Mouse (Mus musculus) forebrain, postnatal 0 days (tissue): ENCODE results near the gene Zc3hav1. TPM values are rescaled to one million over a fixed set of nuclear protein-coding genes. Genes with fewer than 3 reads are reported as not detected.
"Not testable (repeated sequence)": the region's sequence is repeated elsewhere in the genome, so short reads cannot be mapped to it uniquely, and the experiment has no call there.

Experiments used
- ATAC-seq: fragments of 200-750 bp; cut with Nextera tagmentation; 2 replicates; pipeline ENCODE4 v1.8.0; 2017; ENCODE audit warnings: mild to moderate bottlenecking, moderate library complexity
- DNase-seq: peaks from one replicate; pipeline ENCODE4 v3.0.0-alpha.2; 2015
- H3K27ac ChIP-seq: fragments of 300-500 bp; sonication (generic); 2 replicates; pipeline ENCODE4 v1.5.1; 2014; ENCODE audit warnings: low read depth, mild to moderate bottlenecking, antibody characterized with exemption, low read length, moderate library complexity, mixed read lengths
- H3K27me3 ChIP-seq: fragments of 300-500 bp; sonication (generic); 2 replicates; pipeline ENCODE4 v1.6.1; 2014; ENCODE audit warnings: mild to moderate bottlenecking, low read length, mixed read lengths; ENCODE audit not compliant: insufficient read depth
- H3K36me3 ChIP-seq: fragments of 300-500 bp; sonication (generic); 2 replicates; pipeline ENCODE4 v1.6.1; 2014; ENCODE audit warnings: mild to moderate bottlenecking, moderate library complexity; ENCODE audit not compliant: insufficient read depth
- H3K4me1 ChIP-seq: fragments of 300-500 bp; sonication (generic); 2 replicates; pipeline ENCODE4 v1.6.1; 2014; ENCODE audit warnings: antibody characterized with exemption; ENCODE audit not compliant: insufficient read depth
- H3K4me2 ChIP-seq: fragments of 300-500 bp; sonication (generic); 2 replicates; pipeline ENCODE4 v1.6.1; 2014; ENCODE audit warnings: low read depth, mild to moderate bottlenecking, moderate library complexity
- H3K4me3 ChIP-seq: fragments of 300-500 bp; sonication (generic); 2 replicates; pipeline ENCODE4 v1.5.1; 2014; ENCODE audit warnings: low read depth, low read length, mixed read lengths
- H3K9ac ChIP-seq: fragments of 300-500 bp; sonication (generic); 2 replicates; pipeline ENCODE4 v1.6.1; 2014; ENCODE audit warnings: mild to moderate bottlenecking
- H3K9me3 ChIP-seq: fragments of 300-500 bp; sonication (generic); 2 replicates; pipeline ENCODE4 v1.6.1; 2016; ENCODE audit warnings: low read length
- CTCF ChIP-seq: sonication (generic); IDR thresholded peaks from 2 replicates; pipeline ENCODE4 v1.5.1; 2016; ENCODE audit warnings: antibody characterized with exemption, control low read depth, low read depth
- WGBS: fragments of 180-500 bp; shearing (Covaris S2); extraction: QIAGEN DNeasy Blood & Tissue Kit; methylation state at CpG from one replicate; pipeline ENCODE4 v1.1.7; 2014; 5-methylcytosine and 5-hydroxymethylcytosine counted together
- polyA plus RNA-seq: library from polyadenylated mRNA; unstranded; fragments of >200 nt; fragmentation: Nextera tagmentation; extraction: Ambion mirVana; gene quantifications from 2 replicates; pipeline ENCODE4 v1.2.1, GENCODE M21; 2015
- total RNA-seq: library from RNA; depleted of rRNA; stranded (reverse); fragments of >200 nt; gene quantifications from 2 replicates; pipeline ENCODE4 v1.2.3, GENCODE M21; 2014

Zc3hav1 gene
- total and polyA plus RNA-seq, 2 experiments from 2014 or later: 2.0 to 5.7 TPM

GRCm38 (mm10) chr6:38364121-38364520, 9.7 kb upstream of the Zc3hav1 start:
- DNase-seq: no peak

GRCm38 (mm10) chr6:38363370-38363769, 9.0 kb upstream of the Zc3hav1 start:
- Histone ChIP-seq H3K9ac (no peak overlapping the region), H3K9me3 (no peaks in the 10 kb centered on the region), H3K4me1 (no peaks in the 10 kb centered on the region), H3K4me2 (no peak overlapping the region), H3K27ac (no peak overlapping the region), H3K27me3 (no peaks in the 10 kb centered on the region), H3K4me3 (no peak overlapping the region), H3K36me3 (no peaks in the 10 kb centered on the region)
- ATAC-seq: no peak
- TF ChIP-seq CTCF: no peak
- no peak for DNase-seq
- WGBS: 69% methylated on average over 4 of the region's 4 CpGs

More at GRCm38 (mm10) chr6:38364121-38364520, 9.7 kb upstream of the Zc3hav1 start:
- Histone ChIP-seq H3K4me1 (no peaks in the 10 kb centered on the region), H3K4me3 (no peak overlapping the region), H3K36me3 (no peaks in the 10 kb centered on the region), H3K4me2 (no peak overlapping the region), H3K9me3 (no peaks in the 10 kb centered on the region), H3K27me3 (no peaks in the 10 kb centered on the region), H3K9ac (no peak overlapping the region), H3K27ac (no peak overlapping the region)
- no peak for TF ChIP-seq CTCF
- no peak for ATAC-seq

- no peak for ATAC-seq
- Histone ChIP-seq H3K9me3 (no peaks in the 10 kb centered on the region), H3K4me1 (no peaks in the 10 kb centered on the region), H3K27me3 (0 out of 2 replicates have a peak, but pooled peaks cover 6% of the 10 kb centered on the region), H3K36me3 (no peaks in the 10 kb centered on the region), H3K4me2 (no peak overlapping the region), H3K4me3 (no peak overlapping the region), H3K9ac (no peak overlapping the region), H3K27ac (no peak overlapping the region)
- 54% methylated on average over 1 of the region's 1 CpGs for WGBS
- no peak for TF ChIP-seq CTCF
- DNase-seq: no peak
Measured at GRCm38 (mm10) chr6:38361937-38362336, 7.5 kb upstream of the Zc3hav1 start.

GRCm38 (mm10) chr6:38361065-38361464, 6.7 kb upstream of the Zc3hav1 start:
- WGBS: 90% methylated on average over 4 of the region's 4 CpGs
- DNase-seq: no peak
- Histone ChIP-seq H3K4me3 (no peak overlapping the region), H3K4me2 (no peak overlapping the region), H3K4me1 (no peaks in the 10 kb centered on the region), H3K27ac (no peak overlapping the region), H3K36me3 (no peaks in the 10 kb centered on the region), H3K9me3 (no peaks in the 10 kb centered on the region), H3K9ac (no peak overlapping the region), H3K27me3 (peaks cover 15% of the 10 kb centered on the region; the same call in 1 of the 2 replicates)
- no peak for TF ChIP-seq CTCF
- ATAC-seq: no peak

GRCm38 (mm10) chr6:38359736-38360499, 5.5 kb upstream of the Zc3hav1 start:
- no peak overlapping the region for H3K27ac ChIP-seq
- H3K4me2 ChIP-seq: no peak overlapping the region
- no peak for TF ChIP-seq CTCF
- ATAC-seq (no peak), DNase-seq (no peak)
- no peaks in the 10 kb centered on the region for H3K36me3 ChIP-seq
- H3K9me3 ChIP-seq: no peaks in the 10 kb centered on the region
- WGBS: 90% methylated on average over 12 of the region's 12 CpGs
- H3K4me3 ChIP-seq: no peak overlapping the region
- H3K9ac ChIP-seq: no peak overlapping the region
- peaks cover 26% of the 10 kb centered on the region for H3K27me3 ChIP-seq
- H3K4me1 ChIP-seq: no peaks in the 10 kb centered on the region

GRCm38 (mm10) chr6:38359044-38359735, 4.8 kb upstream of the Zc3hav1 start:
- not testable (repeated sequence) for H3K4me2 ChIP-seq, H3K4me1 ChIP-seq, H3K36me3 ChIP-seq, H3K4me3 ChIP-seq, DNase-seq, H3K9me3 ChIP-seq, ATAC-seq, H3K27ac ChIP-seq, H3K9ac ChIP-seq
- WGBS: 94% methylated on average over 10 of the region's 11 CpGs
- H3K27me3 ChIP-seq: peaks cover 26% of the 10 kb centered on the region
